Mouse (Mus musculus) MEL (cell line): ENCODE data around the gene Cat. TPM values are rescaled to one million over a fixed set of nuclear protein-coding genes. Genes with fewer than 3 reads are reported as not detected.

Experiments used
- DNase-seq: peaks from one replicate; pipeline ENCODE4 v3.0.0; 2011; ENCODE audit warnings: low read depth, low spot score
- H3K27ac ChIP-seq: 2 replicates; pipeline ENCODE4 v1.5.1; 2012; ENCODE audit warnings: low read depth, mild to moderate bottlenecking, control low read depth, low read length, moderate library complexity; ENCODE audit not compliant: control insufficient read depth
- H3K27me3 ChIP-seq, 2 experiments: fragments of 150-350 bp in 1 of 2; sonication (generic) in 1 of 2; 2 replicates each; pipeline ENCODE4 v1.6.1; 2012; ENCODE audit warnings: low read length in 2 of 2, mild to moderate bottlenecking in 2 of 2, improper control_type of control experiment in 1 of 2, moderate library complexity in 1 of 2; ENCODE audit not compliant: insufficient read depth in 2 of 2, control insufficient read depth in 1 of 2
- H3K36me3 ChIP-seq, 2 experiments: 2 replicates each; pipeline ENCODE4 v1.6.1; 2012 to 2014; ENCODE audit warnings: low read length in 2 of 2, improper control_type of control experiment in 1 of 2, inconsistent platforms in 1 of 2, mild to moderate bottlenecking in 1 of 2; ENCODE audit not compliant: insufficient read depth in 2 of 2, control insufficient read depth in 1 of 2
- H3K4me1 ChIP-seq, 2 experiments: fragments of 150-350 bp in 1 of 2; sonication (generic) in 1 of 2; 2 replicates each; pipeline ENCODE4 v1.6.1; 2012; ENCODE audit warnings: low read length in 2 of 2, improper control_type of control experiment in 1 of 2, mild to moderate bottlenecking in 1 of 2; ENCODE audit not compliant: insufficient read depth in 2 of 2, control insufficient read depth in 1 of 2
- H3K4me3 ChIP-seq, 2 experiments: fragments of 150-350 bp in 1 of 2; sonication (generic) in 1 of 2; 2 replicates each; pipeline ENCODE4 v1.5.1; 2012; ENCODE audit warnings: low read depth in 2 of 2, low read length in 2 of 2, mild to moderate bottlenecking in 2 of 2, moderate library complexity in 2 of 2, control low read depth in 1 of 2, improper control_type of control experiment in 1 of 2; ENCODE audit not compliant: control insufficient read depth in 1 of 2, insufficient read depth in 1 of 2
- H3K79me2 ChIP-seq: 2 replicates; pipeline ENCODE4 v1.6.1; 2012; ENCODE audit warnings: mild to moderate bottlenecking, low read length, moderate library complexity; ENCODE audit not compliant: control insufficient read depth, poor library complexity, insufficient read depth
- H3K9ac ChIP-seq: 2 replicates; pipeline ENCODE4 v1.6.1; 2012; ENCODE audit warnings: low read depth, mild to moderate bottlenecking, control low read depth, low read length, moderate library complexity; ENCODE audit not compliant: control insufficient read depth, poor library complexity, severe bottlenecking
- H3K9me3 ChIP-seq: fragments of 150-350 bp; sonication (generic); replicated peaks from 2 replicates; pipeline ENCODE4 v1.6.1; 2012; ENCODE audit warnings: mild to moderate bottlenecking, low read length, improper control_type of control experiment, moderate library complexity; ENCODE audit not compliant: insufficient read depth
- BHLHE40 ChIP-seq: IDR thresholded peaks from 2 replicates; pipeline ENCODE4 v1.6.1; 2012; ENCODE audit warnings: low read depth, mild to moderate bottlenecking, inconsistent platforms, low read length, improper control_type of control experiment, borderline replicate concordance
- CHD1 ChIP-seq: IDR thresholded peaks from 2 replicates; pipeline ENCODE4 v1.6.1; 2012; ENCODE audit warnings: low read depth, mild to moderate bottlenecking, inconsistent platforms, low read length, improper control_type of control experiment
- CHD2 ChIP-seq: IDR thresholded peaks from 2 replicates; pipeline ENCODE4 v1.6.1; 2011; ENCODE audit warnings: low read length, improper control_type of control experiment
- E2F4 ChIP-seq: IDR thresholded peaks from 2 replicates; pipeline ENCODE4 v1.6.1; 2011; ENCODE audit warnings: low read depth, low read length, improper control_type of control experiment, borderline replicate concordance
- ELF1 ChIP-seq: IDR thresholded peaks from 2 replicates; pipeline ENCODE4 v1.6.1; 2014; ENCODE audit warnings: low read depth, mild to moderate bottlenecking, inconsistent platforms, low read length, improper control_type of control experiment, moderate library complexity
- ETS1 ChIP-seq: IDR thresholded peaks from 2 replicates; pipeline ENCODE4 v1.6.1; 2012; ENCODE audit warnings: low read depth, mild to moderate bottlenecking, inconsistent platforms, low read length, improper control_type of control experiment, moderate library complexity
- GABPA ChIP-seq: IDR thresholded peaks from 2 replicates; pipeline ENCODE4 v1.6.1; 2012; ENCODE audit warnings: low read depth, mild to moderate bottlenecking, inconsistent platforms, low read length, improper control_type of control experiment, moderate library complexity
- GATA1 ChIP-seq: IDR thresholded peaks from 2 replicates; pipeline ENCODE4 v1.6.1; 2011; ENCODE audit warnings: low read depth, low read length, improper control_type of control experiment
- HCFC1 ChIP-seq: IDR thresholded peaks from 2 replicates; pipeline ENCODE4 v1.6.1; 2012; ENCODE audit warnings: low read depth, mild to moderate bottlenecking, inconsistent platforms, low read length, improper control_type of control experiment, moderate library complexity
- JUND ChIP-seq: IDR thresholded peaks from 2 replicates; pipeline ENCODE4 v1.6.1; 2011; ENCODE audit warnings: low read depth, mild to moderate bottlenecking, improper control_type of control experiment, low read length
- KAT2A ChIP-seq: conservative IDR thresholded peaks from 2 replicates; pipeline ENCODE4 v1.6.1; 2012; ENCODE audit warnings: low read depth, low read length, improper control_type of control experiment, inconsistent platforms
- MAFK ChIP-seq: IDR thresholded peaks from 2 replicates; pipeline ENCODE4 v1.6.1; 2011; ENCODE audit warnings: low read depth, mild to moderate bottlenecking, low read length, improper control_type of control experiment, borderline replicate concordance
- MAX ChIP-seq: IDR thresholded peaks from 2 replicates; pipeline ENCODE4 v1.6.1; 2011; ENCODE audit warnings: low read length, improper control_type of control experiment
- MAZ ChIP-seq: IDR thresholded peaks from 2 replicates; pipeline ENCODE4 v1.6.1; 2012; ENCODE audit warnings: low read depth, mild to moderate bottlenecking, inconsistent platforms, low read length, improper control_type of control experiment
- MEF2A ChIP-seq: IDR thresholded peaks from 2 replicates; pipeline ENCODE4 v1.6.1; 2014; ENCODE audit warnings: low read depth, mild to moderate bottlenecking, inconsistent platforms, low read length, improper control_type of control experiment; ENCODE audit not compliant: poor library complexity, insufficient replicate concordance, severe bottlenecking; ENCODE audit errors: extremely low read depth
- MYC ChIP-seq: IDR thresholded peaks from 2 replicates; pipeline ENCODE4 v1.6.1; 2011; ENCODE audit warnings: low read depth, mild to moderate bottlenecking, low read length, improper control_type of control experiment, moderate library complexity
- NELFE ChIP-seq: IDR thresholded peaks from 2 replicates; pipeline ENCODE4 v1.6.1; 2011; ENCODE audit warnings: low read depth, low read length, improper control_type of control experiment
- NRF1 ChIP-seq: IDR thresholded peaks from 2 replicates; pipeline ENCODE4 v1.6.1; 2014; ENCODE audit warnings: low read depth, mild to moderate bottlenecking, inconsistent platforms, low read length, improper control_type of control experiment, moderate library complexity; ENCODE audit not compliant: poor library complexity, insufficient read depth, severe bottlenecking
- POLR2A ChIP-seq, 2 experiments: IDR thresholded peaks; 2 replicates each; pipeline ENCODE4 v1.6.1; 2011 to 2012; ENCODE audit warnings: low read length in 2 of 2, mild to moderate bottlenecking in 2 of 2, control low read depth in 1 of 2, improper control_type of control experiment in 1 of 2, low read depth in 1 of 2, moderate library complexity in 1 of 2; ENCODE audit not compliant: control insufficient read depth in 1 of 2, insufficient read depth in 1 of 2, poor library complexity in 1 of 2
- POLR2AphosphoS2 ChIP-seq: IDR thresholded peaks from 2 replicates; pipeline ENCODE4 v1.6.1; 2011; ENCODE audit warnings: low read length, improper control_type of control experiment
- POLR2AphosphoS5 ChIP-seq: IDR thresholded peaks from 2 replicates; pipeline ENCODE4 v1.6.1; 2012; ENCODE audit warnings: low read depth, borderline replicate concordance, mild to moderate bottlenecking, inconsistent platforms, low read length, moderate library complexity, mixed read lengths
- RAD21 ChIP-seq: IDR thresholded peaks from 2 replicates; pipeline ENCODE4 v1.6.1; 2011; ENCODE audit warnings: mild to moderate bottlenecking, low read depth, low read length, improper control_type of control experiment
- RCOR1 ChIP-seq: IDR thresholded peaks from 2 replicates; pipeline ENCODE4 v1.6.1; 2012; ENCODE audit warnings: low read depth, mild to moderate bottlenecking, inconsistent platforms, low read length, improper control_type of control experiment
- SIN3A ChIP-seq: IDR thresholded peaks from 2 replicates; pipeline ENCODE4 v1.6.1; 2012; ENCODE audit warnings: low read length, improper control_type of control experiment, inconsistent platforms
- SMC3 ChIP-seq: IDR thresholded peaks from 2 replicates; pipeline ENCODE4 v1.6.1; 2011; ENCODE audit warnings: low read depth, low read length, improper control_type of control experiment
- TAL1 ChIP-seq: IDR thresholded peaks from 2 replicates; pipeline ENCODE4 v1.6.1; 2012; ENCODE audit warnings: mild to moderate bottlenecking, inconsistent platforms, low read length, moderate library complexity, mixed read lengths
- TBP ChIP-seq: IDR thresholded peaks from 2 replicates; pipeline ENCODE4 v1.8.0; 2011; ENCODE audit warnings: low read depth, low read length, improper control_type of control experiment
- TCF12 ChIP-seq: IDR thresholded peaks from 2 replicates; pipeline ENCODE4 v1.6.1; 2014; ENCODE audit warnings: low read depth, mild to moderate bottlenecking, inconsistent platforms, low read length, improper control_type of control experiment, moderate library complexity
- UBTF ChIP-seq: IDR thresholded peaks from 2 replicates; pipeline ENCODE4 v1.6.1; 2012; ENCODE audit warnings: low read depth, mild to moderate bottlenecking, inconsistent platforms, low read length, improper control_type of control experiment, moderate library complexity, borderline replicate concordance; ENCODE audit not compliant: insufficient read depth
- USF1 ChIP-seq: IDR thresholded peaks from 2 replicates; pipeline ENCODE4 v1.6.1; 2014; ENCODE audit warnings: low read depth, mild to moderate bottlenecking, inconsistent platforms, low read length, improper control_type of control experiment, moderate library complexity
- USF2 ChIP-seq, 2 experiments: IDR thresholded peaks; 2 replicates each; pipeline ENCODE4 v1.6.1; 2011 to 2012; ENCODE audit warnings: improper control_type of control experiment in 2 of 2, low read length in 2 of 2, borderline replicate concordance in 1 of 2, inconsistent platforms in 1 of 2, low read depth in 1 of 2, mild to moderate bottlenecking in 1 of 2; ENCODE audit not compliant: insufficient read depth in 1 of 2
- ZKSCAN1 ChIP-seq: IDR thresholded peaks from 2 replicates; pipeline ENCODE4 v1.6.1; 2012; ENCODE audit warnings: low read depth, mild to moderate bottlenecking, inconsistent platforms, low read length, improper control_type of control experiment, moderate library complexity
- ZMIZ1 ChIP-seq: IDR thresholded peaks from 2 replicates; pipeline ENCODE4 v1.6.1; 2012; ENCODE audit warnings: low read depth, mild to moderate bottlenecking, inconsistent platforms, low read length, improper control_type of control experiment, moderate library complexity
- polyA plus RNA-seq, 2 experiments: library from polyadenylated mRNA; stranded (reverse) in 1 of 2; unstranded in 1 of 2; fragments of >175 nt in 1 of 2; fragments of >200 nt in 1 of 2; gene quantifications; 2 replicates each; pipeline versions ENCODE4 v1.2.1 to v1.2.4; 2012; ENCODE audit warnings: low replicate concordance in 2 of 2, low read depth in 1 of 2; ENCODE audit not compliant: insufficient read length in 2 of 2, insufficient read depth in 1 of 2, missing spikeins in 1 of 2
- total RNA-seq: library from RNA; depleted of rRNA; stranded (reverse); fragments of 300-350 nt; gene quantifications from 2 replicates; pipeline ENCODE4 v1.2.3, GENCODE M21; 2012

Gene Cat
- total and polyA plus RNA-seq, 3 experiments, result 36.4 to 82.0 (median 74.3) TPM

DNA sequence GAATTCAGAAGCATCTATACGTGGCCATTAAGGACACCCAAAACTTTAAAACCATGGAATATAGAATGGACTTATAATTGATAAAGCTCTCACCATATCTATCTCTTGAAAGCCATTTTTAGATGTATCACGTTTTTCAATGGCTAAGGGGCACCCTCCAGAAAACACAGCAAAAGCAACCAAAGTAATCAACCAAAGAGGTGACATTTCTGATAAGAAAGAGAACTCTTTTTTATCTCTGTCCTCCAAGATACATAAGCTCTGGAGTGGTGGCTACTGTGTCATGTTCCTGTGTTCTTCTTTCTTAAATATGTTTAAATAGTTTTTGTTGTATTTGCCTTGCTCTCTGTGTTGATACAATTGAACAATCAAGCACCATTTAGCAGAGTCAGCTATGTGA lies 15.8 kb upstream of the Cat start (continued):
- TF ChIP-seq POLR2A (IDR thresholded peaks at IDR 0.05; ENCODE audit: control insufficient read depth in 1 of 2, insufficient read depth in 1 of 2, low read depth in 1 of 2, low read length in 2 of 2, poor library complexity in 1 of 2), result no peak
- peak; percentile 52 for TF ChIP-seq TCF12
- TF ChIP-seq SMC3, result no peak
- peak; percentile 85 for TF ChIP-seq BHLHE40
- TF ChIP-seq MAZ, result no peak
- TF ChIP-seq ELF1, result no peak

DNA sequence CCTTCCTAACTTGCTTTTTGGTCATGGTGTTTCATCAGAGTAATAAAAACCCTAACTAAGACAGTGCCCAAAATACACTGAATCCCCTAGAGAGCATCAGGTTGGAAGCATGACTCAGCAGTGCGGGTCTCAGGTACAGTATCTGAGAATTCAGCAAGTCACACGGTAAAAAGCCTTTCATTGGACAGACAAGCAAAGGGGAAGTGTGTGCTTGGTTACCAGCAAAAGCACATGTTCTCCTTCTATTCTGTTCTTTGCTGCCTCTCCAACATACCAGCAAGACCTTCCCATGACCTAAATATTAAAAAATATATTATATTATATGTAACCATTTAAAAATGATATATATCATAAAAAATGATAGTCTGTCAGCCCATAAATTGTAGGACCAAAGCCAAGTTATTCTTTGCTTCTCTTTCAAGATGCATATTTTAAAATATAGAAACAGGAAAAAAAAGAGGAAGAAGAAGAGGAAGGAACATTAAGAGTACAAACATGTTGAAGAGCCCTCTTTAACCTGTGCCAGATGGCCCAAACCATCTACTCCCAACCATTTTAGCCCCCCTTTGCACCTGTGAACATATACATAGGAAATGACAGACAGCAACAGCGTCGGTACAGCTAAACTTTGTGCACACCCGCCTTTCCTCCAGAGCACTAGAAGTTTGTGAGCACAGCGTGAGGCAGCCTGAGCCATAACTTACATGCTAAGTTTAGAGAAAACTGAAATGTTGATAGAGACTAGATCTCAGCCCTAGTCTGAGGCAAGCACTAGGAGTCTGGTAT lies 10.9 kb upstream of the Cat start:
- Histone ChIP-seq H3K9ac (peak overlapping the region; percentile 7), H3K79me2 (no peaks in the 10 kb centered on the region), H3K4me3 (no peak overlapping the region), H3K27ac (peak overlapping the region; percentile 45), H3K4me1 (peaks cover 10 to 22% of the 10 kb centered on the region in 2 experiments), H3K27me3 (no peaks in the 10 kb centered on the region), H3K9me3 (no peaks in the 10 kb centered on the region), H3K36me3 (peaks cover 0 to 19% of the 10 kb centered on the region in 2 experiments; a peak in 2 of 4 replicates)
- peak; percentile 78 for DNase-seq
- TF ChIP-seq MAFK (no peak; the same call in 1 of the 2 replicates), GABPA (peak; percentile 62; the same call in 1 of the 2 replicates), E2F4 (no peak), NRF1 (no peak), TAL1 (no peak), ELF1 (no peak), POLR2AphosphoS5 (no peak), RCOR1 (no peak), HCFC1 (0 out of 2 replicates have a peak, but pooled peaks have one; percentile 28), USF2 (IDR thresholded peaks at IDR 0.05; ENCODE audit: borderline replicate concordance in 1 of 2, insufficient read depth in 1 of 2, low read depth in 1 of 2, low read length in 2 of 2) (no peak), CHD2 (no peak), KAT2A (no peak), RAD21 (no peak), CHD1 (no peak), GATA1 (0 out of 2 replicates have a peak, but pooled peaks have one; percentile 5), UBTF (no peak), USF1 (no peak), MEF2A (no peak), POLR2A (IDR thresholded peaks at IDR 0.05; ENCODE audit: control insufficient read depth in 1 of 2, insufficient read depth in 1 of 2, low read depth in 1 of 2, low read length in 2 of 2, poor library complexity in 1 of 2) (no peak; a peak in 1 of 4 replicates), ZKSCAN1 (no peak), TCF12 (no peak), SMC3 (no peak), SIN3A (peak; percentile 52; the same call in 1 of the 2 replicates), ETS1 (peak; percentile 41; the same call in 1 of the 2 replicates), MAZ (no peak), NELFE (no peak), POLR2AphosphoS2 (no peak), MAX (peak; percentile 81), ZMIZ1 (no peak), TBP (no peak; the same call in 1 of the 2 replicates), MYC (peak; percentile 96), JUND (no peak)
